Mouse (Mus musculus): Measurements from ENCODE around the gene Cct5.

Cct5 gene

GRCm38 (mm10) chr15:31601646-31602374 is at the start of gene Cct5, which contains the start of gene Fam173b:
Cct5 (minus strand) TSS chr15:31601804.
Fam173b (plus strand) TSS chr15:31601852.
- DNase-seq (ENCODE audit: inconsistent age in 2 of 2, low spot score in 1 of 2) = peak; percentile 98 to 100

DNA sequence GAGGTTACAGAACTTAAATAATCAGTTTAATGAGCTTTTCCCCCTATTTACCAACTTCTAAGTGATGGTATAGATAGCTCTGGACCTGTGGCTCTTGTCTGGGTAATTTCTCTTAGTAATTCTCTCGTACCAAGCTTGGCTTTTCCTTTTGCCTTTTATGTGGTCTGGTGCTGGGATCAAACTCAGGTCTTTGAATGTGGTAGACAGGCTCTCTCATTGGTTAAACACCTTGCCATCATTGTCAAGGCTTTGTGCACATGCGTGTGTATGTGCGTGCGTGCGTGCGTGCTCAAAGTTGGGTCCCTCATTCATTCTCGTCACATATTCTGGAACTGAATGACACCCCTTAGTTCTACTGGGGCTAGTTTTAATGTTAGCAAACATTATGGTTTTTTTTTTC is 49.2 kb upstream of the Cct5 start:
- DNase-seq (ENCODE audit: inconsistent age in 2 of 2, low spot score in 1 of 2) = no peak

DNA sequence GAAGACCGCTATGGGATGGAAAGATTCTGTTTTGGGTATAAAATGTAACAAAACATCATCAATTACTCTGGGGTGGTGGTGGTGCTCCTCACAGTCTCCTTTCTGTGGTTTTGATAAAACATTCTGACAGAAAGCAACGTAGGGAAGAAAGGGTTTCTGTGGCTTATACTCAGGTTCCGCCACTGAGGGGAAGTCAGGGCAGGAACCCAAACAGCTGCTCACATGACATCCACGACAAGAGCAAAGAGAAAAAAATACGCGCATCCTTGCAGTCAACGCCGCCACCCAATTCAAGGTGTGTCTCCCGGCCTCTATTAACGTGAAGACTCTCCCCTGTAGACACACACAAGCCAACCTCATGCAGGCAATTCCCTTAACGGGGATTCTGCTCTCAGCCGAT is 48.1 kb upstream of the Cct5 start:
- DNase-seq (ENCODE audit: inconsistent age in 2 of 2, low spot score in 1 of 2) = no peak

DNA sequence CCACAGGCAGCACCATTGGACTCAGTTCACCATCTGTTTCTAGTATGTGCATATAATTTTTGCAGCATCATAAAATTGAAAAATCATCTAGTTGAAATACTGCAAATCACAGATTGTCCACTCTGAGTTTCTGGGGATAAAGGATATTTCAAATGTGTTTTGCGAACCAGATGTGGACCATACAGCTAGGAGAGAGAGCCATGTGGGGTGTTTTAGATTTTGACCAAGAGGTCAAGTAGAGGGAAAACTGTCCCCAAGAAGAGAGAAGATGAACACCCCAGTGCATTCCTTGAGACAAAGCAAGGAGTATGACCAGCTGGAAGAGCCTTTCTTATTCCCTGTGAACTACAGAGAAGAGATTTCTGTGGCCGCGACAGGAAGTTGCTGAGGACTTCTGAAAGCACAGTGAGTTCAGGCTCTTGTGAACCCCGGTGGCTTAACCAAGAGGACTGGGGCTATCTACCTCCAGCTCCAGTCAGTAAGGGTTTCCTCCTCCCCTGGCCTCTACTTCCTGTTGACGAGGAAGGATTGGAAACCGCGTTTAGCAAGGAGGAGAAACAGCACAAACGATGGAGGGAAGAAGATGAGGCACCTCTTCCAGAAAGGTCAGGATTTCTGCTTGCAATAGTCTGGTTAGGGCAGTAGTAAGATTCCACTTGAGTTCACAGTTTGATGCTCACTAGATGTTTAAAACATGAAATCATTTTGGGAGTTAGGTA is 46.4 kb upstream of the Cct5 start:
- DNase-seq (ENCODE audit: inconsistent age in 2 of 2, low spot score in 1 of 2) = no peak

DNA sequence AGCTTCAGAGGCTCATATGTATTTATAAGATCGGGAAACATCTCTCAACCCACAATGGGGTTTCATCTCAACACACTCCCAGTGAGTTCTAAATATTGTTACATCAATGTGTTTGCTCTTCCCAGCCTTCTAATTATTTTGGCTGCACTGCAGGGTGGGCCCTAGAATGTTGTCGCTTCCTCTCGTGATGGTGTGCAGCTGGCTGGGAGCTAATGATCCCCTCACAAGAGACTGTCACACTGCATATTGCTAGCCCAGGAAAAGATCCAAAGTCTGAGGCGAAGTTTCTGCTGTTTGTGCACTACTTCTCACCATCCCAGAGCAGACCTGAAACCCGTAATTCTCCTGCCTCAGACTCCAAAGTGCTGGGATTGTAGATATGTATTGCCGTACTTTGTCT is 45.6 kb upstream of the Cct5 start:
- no peak for DNase-seq (ENCODE audit: inconsistent age in 2 of 2, low spot score in 1 of 2)

DNA sequence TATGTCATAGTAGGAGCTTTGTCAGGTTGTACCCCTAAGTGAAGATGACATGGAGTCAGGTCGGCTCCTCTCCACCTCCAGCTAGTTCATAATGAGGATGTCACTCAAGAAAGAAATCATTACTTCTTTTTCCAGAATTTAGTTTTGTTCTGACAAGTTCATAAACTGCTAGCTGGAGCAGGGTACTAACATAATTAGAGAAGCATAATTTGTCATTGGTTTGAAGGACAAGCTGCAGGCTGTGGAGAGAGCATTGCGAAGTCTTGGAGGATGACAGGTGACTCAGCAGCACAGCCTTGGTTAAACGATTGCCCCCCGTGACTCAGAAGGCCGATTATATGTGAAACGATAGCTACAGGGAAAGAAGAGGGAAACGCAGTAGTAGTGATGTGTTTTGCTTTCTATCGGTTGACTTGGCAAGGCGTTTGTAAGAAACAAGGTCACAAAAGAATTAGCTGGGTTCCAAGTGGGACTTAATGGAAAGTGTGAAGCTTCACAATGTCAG is 34.5 kb upstream of the Cct5 start:
- DNase-seq (ENCODE audit: inconsistent age in 2 of 2, low spot score in 1 of 2) = peak; percentile 87 to 92

DNA sequence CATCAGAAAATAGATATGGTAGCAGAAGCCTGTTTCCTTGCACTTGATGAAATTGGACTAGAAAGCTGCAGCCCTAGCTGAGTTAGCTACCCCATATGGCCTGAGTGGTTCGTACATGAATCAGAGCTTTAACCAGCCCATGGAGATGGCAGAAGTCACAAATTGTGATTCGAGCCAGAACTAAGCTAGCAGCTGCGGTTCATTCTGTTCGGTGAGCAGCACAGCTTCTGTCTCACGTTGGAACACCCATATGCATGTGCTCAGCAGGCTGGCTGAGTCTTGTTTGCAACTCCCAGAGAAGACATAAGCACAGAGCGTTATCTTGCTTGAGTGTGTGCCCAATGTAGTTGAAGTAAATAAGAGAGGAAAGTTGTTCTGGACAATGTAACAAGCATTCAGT is 33.0 kb upstream of the Cct5 start:
- no peak for DNase-seq (ENCODE audit: inconsistent age in 2 of 2, low spot score in 1 of 2)

GRCm38 (mm10) chr15:31632478-31632877 is 30.9 kb upstream of the Cct5 start:
- DNase-seq (ENCODE audit: inconsistent age in 2 of 2, low spot score in 1 of 2) = peak; percentile 31 to 81

GRCm38 (mm10) chr15:31631396-31631858 is 29.8 kb upstream of the Cct5 start:
- DNase-seq (ENCODE audit: inconsistent age in 2 of 2, low spot score in 1 of 2) = no peak

- peak; percentile 23 to 75 for DNase-seq (ENCODE audit: inconsistent age in 2 of 2, low spot score in 1 of 2)
These were observed 28.0 kb upstream of the Cct5 start for GRCm38 (mm10) chr15:31629556-31629955.

DNA sequence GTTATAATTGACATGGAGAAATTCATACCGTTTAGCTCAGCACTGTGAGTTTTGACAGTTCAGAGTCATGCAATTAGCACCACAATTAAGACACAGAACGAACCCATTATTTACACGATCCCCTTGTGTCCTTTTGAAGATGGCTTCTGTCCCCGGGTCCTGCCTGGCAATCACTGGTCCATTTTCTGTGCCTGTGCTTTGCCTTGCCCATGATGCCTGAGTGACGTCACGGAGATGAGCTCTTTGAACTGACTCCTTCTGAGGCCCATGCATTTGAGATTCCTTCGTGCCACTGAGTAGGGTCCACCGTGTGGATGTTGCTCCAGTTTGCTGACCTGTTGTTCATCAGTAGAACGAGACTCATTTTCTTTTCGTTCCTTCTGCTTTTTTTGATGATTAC is 26.6 kb upstream of the Cct5 start:
- no peak for DNase-seq (ENCODE audit: inconsistent age in 2 of 2, low spot score in 1 of 2)

DNA sequence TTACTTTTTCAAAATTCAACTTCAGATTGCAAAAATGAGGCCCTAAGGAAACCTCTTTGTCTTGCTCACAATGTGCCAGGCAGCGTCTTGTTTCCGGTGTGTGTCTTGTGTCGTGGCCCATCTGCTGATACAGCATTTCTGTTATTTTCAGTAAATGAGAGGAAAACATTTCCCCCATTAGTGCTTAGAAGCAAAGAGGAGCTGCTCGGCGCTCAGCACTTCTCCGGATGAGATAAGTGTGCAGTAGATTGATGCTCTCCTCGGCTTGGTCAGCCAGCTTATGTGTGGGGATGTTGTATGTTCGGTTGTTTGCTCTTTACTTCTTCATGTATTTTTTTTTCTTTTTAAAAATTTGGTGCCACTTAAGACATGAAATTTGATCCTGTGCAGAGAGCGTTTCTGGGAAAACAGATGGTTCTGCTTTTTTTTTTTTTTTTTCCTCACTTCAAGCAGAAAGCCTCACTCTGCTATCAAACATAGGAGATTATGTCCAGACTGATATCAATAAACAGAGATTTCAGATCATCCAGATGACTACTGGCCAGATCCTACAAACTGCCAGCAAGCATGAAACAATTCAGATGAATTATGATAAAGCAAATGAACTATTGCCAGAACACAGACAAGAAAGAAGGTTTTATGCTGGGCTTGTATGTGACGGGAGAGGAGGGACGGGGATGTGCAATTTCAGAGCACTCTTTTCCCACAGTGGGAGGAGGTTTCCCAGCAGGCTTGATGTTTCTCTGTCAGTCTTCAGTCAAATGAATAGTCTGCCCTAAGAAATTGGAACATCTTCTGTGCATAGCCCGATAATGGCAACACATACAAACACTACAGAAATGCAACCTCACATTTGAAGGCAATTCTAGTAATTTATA is 25.9 kb upstream of the Cct5 start:
- no peak for DNase-seq (ENCODE audit: inconsistent age in 2 of 2, low spot score in 1 of 2)

GRCm38 (mm10) chr15:31619521-31619920 is 17.9 kb upstream of the Cct5 start:
- peak in 1 of 2 experiments; percentile 52 for DNase-seq (ENCODE audit: inconsistent age in 2 of 2, low spot score in 1 of 2)

GRCm38 (mm10) chr15:31617261-31617660 is 15.7 kb upstream of the Cct5 start:
- DNase-seq (ENCODE audit: inconsistent age in 2 of 2, low spot score in 1 of 2) = no peak

DNA sequence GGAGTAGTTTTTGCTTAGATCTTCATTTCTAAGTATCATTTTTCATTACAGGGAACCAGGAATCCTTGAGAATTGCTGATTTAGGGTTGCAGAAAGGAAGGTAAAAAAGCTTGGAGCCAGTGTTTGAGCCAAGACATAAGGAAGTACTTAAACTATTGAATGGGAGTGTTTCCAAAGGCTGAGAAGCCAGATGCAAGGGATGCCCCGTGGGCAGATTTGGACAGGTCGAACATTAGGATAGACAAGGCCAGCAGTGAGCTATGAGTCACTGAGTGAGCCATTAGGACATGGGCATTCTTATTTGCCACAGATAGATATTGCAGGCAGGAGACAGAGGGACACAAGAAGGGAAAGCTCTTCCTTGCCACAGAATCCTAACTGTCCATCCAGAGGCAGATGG is 13.1 kb upstream of the Cct5 start:
- DNase-seq (ENCODE audit: inconsistent age in 2 of 2, low spot score in 1 of 2) = peak in 1 of 2 experiments; percentile 72

GRCm38 (mm10) chr15:31613826-31614453 is 12.3 kb upstream of the Cct5 start:
- DNase-seq (ENCODE audit: inconsistent age in 2 of 2, low spot score in 1 of 2) = no peak

DNA sequence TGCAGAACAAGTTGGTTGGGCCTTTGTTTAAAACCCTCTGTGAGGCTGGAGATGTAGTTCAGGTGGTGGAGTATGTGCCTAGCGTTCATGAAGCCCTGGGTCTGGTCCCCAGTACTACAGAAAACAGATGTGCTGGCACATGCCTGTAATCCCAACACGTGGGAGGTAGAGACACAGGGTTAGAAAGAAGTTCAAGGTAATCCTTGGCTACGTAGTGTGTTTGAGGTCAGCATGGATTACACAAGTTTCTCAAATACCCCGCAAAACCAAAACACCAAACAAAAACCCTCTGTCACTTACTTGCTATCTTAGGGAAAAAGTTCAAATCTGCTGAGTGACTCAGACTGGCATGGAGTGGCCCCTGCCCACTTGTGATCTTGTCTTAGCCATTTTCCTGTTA is 10.4 kb upstream of the Cct5 start:
- peak in 1 of 2 experiments; percentile 76 for DNase-seq (ENCODE audit: inconsistent age in 2 of 2, low spot score in 1 of 2)

DNA sequence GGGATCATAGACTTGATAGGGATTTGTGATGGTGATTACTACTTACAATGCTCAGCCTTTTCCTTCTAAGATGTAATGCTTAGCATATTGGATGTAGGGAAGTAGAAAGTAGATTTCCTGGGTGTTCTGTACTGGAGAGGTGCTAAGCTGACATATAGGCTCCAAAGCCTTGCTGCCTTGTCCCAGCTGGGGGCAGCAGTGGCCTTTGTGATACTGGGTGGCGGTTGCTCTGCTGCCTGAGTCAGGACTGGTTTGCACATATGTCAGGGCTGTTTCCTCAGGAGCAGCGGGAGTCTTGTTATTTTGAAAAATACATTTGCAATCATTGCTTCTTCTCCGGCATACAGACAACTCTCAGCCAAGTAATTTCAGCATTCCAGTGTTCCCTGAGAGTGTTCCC is 9.4 kb upstream of the Cct5 start:
- DNase-seq (ENCODE audit: inconsistent age in 2 of 2, low spot score in 1 of 2) = peak; percentile 64 to 85

DNA sequence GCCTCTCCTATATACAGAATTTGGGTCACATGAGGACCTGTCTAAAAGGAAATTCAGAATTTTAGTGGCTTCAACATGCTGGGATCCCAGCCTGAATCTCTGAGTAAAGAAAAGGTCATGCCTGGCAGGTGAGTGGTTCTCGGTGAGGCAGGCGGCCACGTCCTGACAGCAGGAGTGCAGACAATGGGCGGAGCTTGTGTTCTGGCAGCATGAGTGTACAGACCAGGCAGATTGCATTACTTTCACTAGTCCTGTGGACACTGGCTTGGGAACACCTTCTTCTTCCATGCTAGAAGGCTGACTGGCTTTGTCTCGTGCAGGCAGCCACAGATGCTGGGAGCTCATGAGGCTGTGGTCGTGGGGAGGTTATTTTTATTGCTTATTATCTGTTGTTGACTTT is 5.2 kb upstream of the Cct5 start:
- DNase-seq (ENCODE audit: inconsistent age in 2 of 2, low spot score in 1 of 2) = peak in 1 of 2 experiments; percentile 58

DNA sequence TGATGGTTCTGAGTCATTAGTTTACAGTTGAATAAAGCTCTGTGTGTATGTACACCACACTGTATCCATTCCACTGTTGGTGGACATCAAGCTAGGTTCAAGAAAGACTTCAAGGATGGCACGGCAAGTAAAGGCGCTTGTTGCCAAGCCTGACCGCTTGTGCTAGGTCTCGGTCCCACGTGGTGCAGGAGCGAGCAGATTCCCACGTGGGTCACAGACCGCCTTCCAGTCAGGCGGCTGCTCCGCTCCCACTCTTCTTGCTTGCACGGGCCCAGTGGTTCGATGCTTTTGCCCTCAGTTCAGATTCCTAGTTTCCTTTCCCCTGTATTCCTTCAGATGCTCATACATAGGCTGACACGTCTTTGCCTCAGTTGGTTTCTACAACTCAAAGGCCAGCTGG is 1.5 kb upstream of the Cct5 start:
- no peak for DNase-seq (ENCODE audit: inconsistent age in 2 of 2, low spot score in 1 of 2)

DNA sequence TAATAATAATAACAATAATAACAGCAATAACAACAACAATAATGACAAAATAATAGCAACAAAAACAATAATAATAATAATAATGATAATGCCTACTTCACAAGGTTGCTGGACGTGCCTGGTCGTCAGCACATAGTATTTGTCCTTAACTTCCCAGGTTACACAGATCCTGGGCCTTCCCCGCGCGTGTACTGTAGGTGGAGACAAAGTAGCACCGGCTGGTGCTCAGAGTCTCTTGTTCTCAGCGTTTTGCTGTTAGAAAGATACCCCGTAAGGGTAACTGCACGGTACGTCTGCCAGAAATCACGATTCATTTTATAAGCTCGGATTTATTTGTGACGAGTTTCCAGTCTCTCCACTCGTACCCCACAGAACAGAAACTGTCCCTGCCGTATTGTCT is 822 bp upstream of the Cct5 start:
- peak; percentile 65 to 84 for DNase-seq (ENCODE audit: inconsistent age in 2 of 2, low spot score in 1 of 2)

All from adrenal gland, adult (tissue).